Mouse (Mus musculus) megakaryocyte progenitor cell, adult 5-6 weeks (primary cell): ENCODE measurements at regions not wholly inside any gene's neighbourhood (a gene's known extent, or its start where the extent isn't known, plus 50 kb on each side); places are given as distances from the start of the nearest gene placed in this dataset.
"Not testable (repeated sequence)": the region's sequence is repeated elsewhere in the genome, so short reads cannot be mapped to it uniquely, and the experiment has no call there.

ENCODE experiments used
- ATAC-seq: replicated peaks from 2 replicates; pipeline ENCODE4 v1.8.0; 2016; ENCODE audit warnings: mild to moderate bottlenecking, moderate TSS enrichment, inconsistent platforms; ENCODE audit not compliant: poor library complexity

GRCm38 (mm10) chr4:94385703-94386102 lies 170.6 kb upstream of the Gm10306 start:
- ATAC-seq, result no peak

- peak; percentile 66 for ATAC-seq
Observed at GRCm38 (mm10) chr4:94388317-94388716, 168.0 kb upstream of the Gm10306 start.

DNA sequence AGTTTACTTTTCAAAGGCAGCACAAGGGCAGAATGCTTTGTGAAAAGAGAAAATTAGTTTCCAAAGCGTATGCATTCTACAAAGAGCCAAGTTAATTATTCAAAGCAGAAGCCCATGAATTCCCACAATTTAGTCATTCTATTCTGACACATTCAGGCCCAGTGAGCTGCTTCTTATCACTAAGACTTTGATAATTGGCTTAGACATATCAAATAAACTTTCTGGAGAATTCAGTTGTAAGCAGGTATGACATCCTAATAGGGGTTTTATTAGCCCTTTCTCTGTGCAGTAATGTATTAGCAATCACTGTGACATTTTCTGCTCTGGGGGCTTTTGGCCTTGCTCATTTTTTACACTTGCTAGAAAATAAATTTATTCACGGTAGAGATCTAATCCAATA lies 161.9 kb upstream of the Gm10306 start:
- ATAC-seq, result no peak

GRCm38 (mm10) chr4:94397284-94397683 lies 159.1 kb upstream of the Gm10306 start:
- no peak for ATAC-seq

DNA sequence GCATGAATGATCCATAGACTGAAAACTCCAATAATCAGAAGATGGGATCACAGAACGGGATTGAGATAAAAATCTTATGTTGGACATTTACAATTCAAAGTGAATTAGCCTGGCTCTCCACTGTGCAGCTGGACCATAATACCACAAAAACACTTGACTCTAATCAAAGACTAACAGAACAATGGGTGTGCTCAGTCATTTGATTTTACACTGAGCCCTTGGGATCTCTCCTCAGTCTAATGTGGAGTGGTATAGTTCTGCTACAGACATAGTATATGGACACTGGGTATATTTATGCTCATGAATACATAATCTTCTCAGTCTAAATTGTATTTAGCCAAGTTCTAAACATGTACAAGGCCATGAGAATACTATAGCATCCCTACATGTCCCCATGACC lies 149.4 kb upstream of the Gm10306 start:
- ATAC-seq, result no peak

DNA sequence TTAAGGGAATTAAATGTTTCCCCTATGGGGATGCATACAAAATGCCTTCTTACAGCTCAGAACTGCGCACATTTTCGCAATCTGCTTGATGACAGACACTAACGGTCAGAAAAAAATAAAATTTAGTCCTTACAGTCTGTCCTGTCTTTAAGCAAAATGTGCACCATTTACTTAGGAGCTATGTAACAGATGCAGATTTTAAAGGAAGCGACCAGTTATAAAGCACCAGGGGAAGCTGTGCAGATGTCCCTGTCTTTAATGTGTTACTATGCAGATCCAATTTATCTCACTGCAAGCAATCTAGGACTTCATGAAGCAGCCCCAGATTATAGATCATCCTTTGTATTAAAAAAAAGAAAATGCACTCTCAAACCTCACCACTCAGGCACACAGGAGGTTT lies 148.8 kb upstream of the Gm10306 start:
- no peak for ATAC-seq

- no peak for ATAC-seq
Observed at GRCm38 (mm10) chr4:94412661-94413060, 143.7 kb upstream of the Gm10306 start.

GRCm38 (mm10) chr4:94425525-94425924 lies 130.8 kb upstream of the Gm10306 start:
- ATAC-seq, result not testable (repeated sequence)

GRCm38 (mm10) chr4:94427581-94427980 lies 128.8 kb upstream of the Gm10306 start:
- no peak for ATAC-seq

- ATAC-seq, result no peak
Observed at GRCm38 (mm10) chr4:94432005-94432404, 124.3 kb upstream of the Gm10306 start.

DNA sequence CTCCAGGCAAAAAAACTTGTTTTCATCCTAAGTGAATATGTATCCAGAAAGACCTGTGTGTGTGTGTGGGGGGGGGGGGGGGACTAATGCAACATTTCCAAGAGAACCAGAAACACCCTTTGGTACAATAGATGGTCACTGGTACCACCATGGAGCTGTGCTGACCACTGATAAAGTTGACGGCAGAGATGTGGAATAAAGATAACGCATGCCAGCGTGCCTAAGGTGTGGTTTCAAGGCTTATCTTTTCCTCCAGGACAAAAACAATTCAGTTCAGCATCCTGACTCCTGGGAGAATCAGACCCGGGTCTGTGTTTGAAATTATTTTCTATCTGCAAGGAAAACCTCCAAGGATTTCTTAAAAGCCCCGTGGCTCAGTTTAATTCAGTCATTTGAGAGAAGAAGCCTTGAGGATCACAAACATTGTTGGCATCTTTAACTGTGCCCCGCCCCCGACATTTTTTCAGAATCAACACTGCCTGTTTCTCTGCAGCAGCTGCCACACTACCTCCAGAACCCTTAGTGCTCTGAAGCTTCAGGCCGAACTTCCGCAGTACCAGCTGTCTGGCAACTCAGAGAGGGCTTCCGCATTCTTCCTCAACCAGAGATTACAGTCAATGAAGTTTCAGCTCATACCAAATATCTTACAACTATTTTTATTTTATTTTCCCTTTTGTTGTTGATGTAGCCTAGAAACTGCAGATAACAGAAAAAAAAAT lies 118.5 kb upstream of the Gm10306 start:
- ATAC-seq, result peak; percentile 83

DNA sequence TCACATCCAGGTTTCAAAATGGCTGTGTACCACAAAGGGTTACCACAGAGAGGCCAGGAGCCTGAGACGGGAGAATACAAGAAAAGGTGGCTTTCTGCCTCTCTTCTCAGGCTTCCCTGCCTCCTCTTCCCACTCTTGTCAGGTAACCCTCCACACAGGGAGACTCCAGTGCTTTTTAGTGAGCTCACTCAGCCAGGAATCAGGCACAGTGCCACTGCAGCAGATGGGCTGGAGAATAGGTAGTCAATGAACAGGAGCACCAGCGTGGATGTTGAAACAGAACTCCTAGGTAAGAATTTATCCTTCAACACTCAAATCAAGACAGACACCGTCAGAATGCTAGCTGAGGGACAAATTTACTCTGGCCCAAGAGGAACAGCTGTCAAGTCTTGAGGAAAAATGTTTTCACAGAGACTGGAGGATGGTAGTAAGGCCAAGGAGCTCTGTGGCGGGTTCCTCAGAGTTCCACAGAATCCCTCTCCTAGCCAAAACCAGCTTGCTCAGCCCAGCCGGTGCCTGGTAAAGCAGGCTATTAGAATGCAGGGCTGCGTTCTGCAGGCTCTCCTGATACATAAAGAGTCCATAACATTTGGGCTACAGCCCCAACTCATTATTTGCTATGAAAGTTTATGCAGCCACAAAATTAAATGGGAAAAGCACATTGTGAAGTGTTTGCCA lies 117.0 kb upstream of the Gm10306 start:
- ATAC-seq, result no peak

- no peak for ATAC-seq
Observed at GRCm38 (mm10) chr4:94446604-94447003, 109.7 kb upstream of the Gm10306 start.
